Mouse (Mus musculus): ENCODE measurements around the gene Tepp. TPM values are rescaled to one million over a fixed set of nuclear protein-coding genes. Genes with fewer than 3 reads are reported as not detected.

The Tepp gene
- polyA plus RNA-seq, 1 experiment from 2014 or later, result 0.43 TPM

GRCm38 (mm10) chr8:95336363-95336762 is 26.0 kb downstream of the Tepp start:
- no peak overlapping the region for H3K27ac ChIP-seq (ENCODE audit: low read depth, low read length)
- H3K4me2 ChIP-seq (replicated peaks; ENCODE audit: low read depth, low read length), result no peak overlapping the region
- no peaks in the 10 kb centered on the region for H3K9me3 ChIP-seq (ENCODE audit: control insufficient read depth, low read length)
- no peak overlapping the region for H3K9ac ChIP-seq (ENCODE audit: low read depth, low read length)
- H3K4me1 ChIP-seq (ENCODE audit: control insufficient read depth, insufficient read depth, low read length), result peaks cover 4% of the 10 kb centered on the region; the same call in 1 of the 2 replicates
- no peaks in the 10 kb centered on the region for H3K27me3 ChIP-seq (ENCODE audit: control insufficient read depth, insufficient read depth, low read length)
- ATAC-seq (ENCODE audit: low FRiP score, low TSS enrichment), result no peak
- H3K4me3 ChIP-seq (ENCODE audit: low read length), result no peak overlapping the region
- H3K36me3 ChIP-seq (ENCODE audit: control insufficient read depth, insufficient read depth, low read length), result peaks cover 35% of the 10 kb centered on the region

GRCm38 (mm10) chr8:95341721-95342120 is 31.4 kb downstream of the Tepp start:
- no peak for ATAC-seq (ENCODE audit: low FRiP score, low TSS enrichment)
- 61% methylated on average over 5 of the region's 5 CpGs for WGBS
- peaks cover 37% of the 10 kb centered on the region for H3K36me3 ChIP-seq (ENCODE audit: control insufficient read depth, insufficient read depth, low read length)

GRCm38 (mm10) chr8:95344668-95345067 is 34.3 kb downstream of the Tepp start:
- no peak overlapping the region for H3K27ac ChIP-seq (ENCODE audit: low read depth, low read length)
- H3K4me1 ChIP-seq (ENCODE audit: control insufficient read depth, insufficient read depth, low read length), result peaks cover 4% of the 10 kb centered on the region; the same call in 1 of the 2 replicates
- no peaks in the 10 kb centered on the region for H3K9me3 ChIP-seq (ENCODE audit: control insufficient read depth, low read length)
- H3K4me2 ChIP-seq (replicated peaks; ENCODE audit: low read depth, low read length), result no peak overlapping the region
- ATAC-seq (ENCODE audit: low FRiP score, low TSS enrichment), result no peak
- peaks cover 22% of the 10 kb centered on the region; the same call in 1 of the 2 replicates for H3K36me3 ChIP-seq (ENCODE audit: control insufficient read depth, insufficient read depth, low read length)
- 79% methylated on average over 6 of the region's 6 CpGs for WGBS
- no peak overlapping the region for H3K4me3 ChIP-seq (ENCODE audit: low read length)
- H3K27me3 ChIP-seq (ENCODE audit: control insufficient read depth, insufficient read depth, low read length), result no peaks in the 10 kb centered on the region
- H3K9ac ChIP-seq (ENCODE audit: low read depth, low read length), result no peak overlapping the region

More at GRCm38 (mm10) chr8:95341721-95342120, 31.4 kb downstream of the Tepp start:
- no peak overlapping the region for H3K9ac ChIP-seq (ENCODE audit: low read depth, low read length)
- H3K27ac ChIP-seq (ENCODE audit: low read depth, low read length), result no peak overlapping the region
- no peak overlapping the region; the same call in 1 of the 2 replicates for H3K4me3 ChIP-seq (ENCODE audit: low read length)
- peaks cover under 1% of the 10 kb centered on the region; the same call in 1 of the 2 replicates for H3K4me1 ChIP-seq (ENCODE audit: control insufficient read depth, insufficient read depth, low read length)
- no peaks in the 10 kb centered on the region for H3K9me3 ChIP-seq (ENCODE audit: control insufficient read depth, low read length)
- no peak overlapping the region for H3K4me2 ChIP-seq (replicated peaks; ENCODE audit: low read depth, low read length)
- H3K27me3 ChIP-seq (ENCODE audit: control insufficient read depth, insufficient read depth, low read length), result no peaks in the 10 kb centered on the region

- Histone ChIP-seq H3K27me3 (ENCODE audit: control insufficient read depth, insufficient read depth, low read length) (no peaks in the 10 kb centered on the region), H3K27ac (ENCODE audit: low read depth, low read length) (no peak overlapping the region), H3K4me2 (replicated peaks; ENCODE audit: low read depth, low read length) (no peak overlapping the region), H3K4me1 (ENCODE audit: control insufficient read depth, insufficient read depth, low read length) (peaks cover 4% of the 10 kb centered on the region; the same call in 1 of the 2 replicates), H3K9me3 (ENCODE audit: control insufficient read depth, low read length) (no peaks in the 10 kb centered on the region), H3K36me3 (ENCODE audit: control insufficient read depth, insufficient read depth, low read length) (peaks cover 12% of the 10 kb centered on the region; the same call in 1 of the 2 replicates), H3K9ac (ENCODE audit: low read depth, low read length) (no peak overlapping the region), H3K4me3 (ENCODE audit: low read length) (no peak overlapping the region)
- 13% methylated on average over 8 of the region's 8 CpGs for WGBS
- ATAC-seq (ENCODE audit: low FRiP score, low TSS enrichment), result peak; percentile 72
These were observed 36.5 kb downstream of the Tepp start for GRCm38 (mm10) chr8:95346643-95347545.

GRCm38 (mm10) chr8:95348356-95348755 is 38.0 kb downstream of the Tepp start:
- H3K9me3 ChIP-seq (ENCODE audit: control insufficient read depth, low read length), result no peaks in the 10 kb centered on the region
- ATAC-seq (ENCODE audit: low FRiP score, low TSS enrichment), result no peak
- peaks cover 3% of the 10 kb centered on the region; the same call in 1 of the 2 replicates for H3K27me3 ChIP-seq (ENCODE audit: control insufficient read depth, insufficient read depth, low read length)
- no peak overlapping the region for H3K4me3 ChIP-seq (ENCODE audit: low read length)
- peaks cover 7% of the 10 kb centered on the region; the same call in 1 of the 2 replicates for H3K4me1 ChIP-seq (ENCODE audit: control insufficient read depth, insufficient read depth, low read length)
- 94% methylated on average over 2 of the region's 2 CpGs for WGBS
- H3K9ac ChIP-seq (ENCODE audit: low read depth, low read length), result no peak overlapping the region
- no peak overlapping the region for H3K4me2 ChIP-seq (replicated peaks; ENCODE audit: low read depth, low read length)
- H3K36me3 ChIP-seq (ENCODE audit: control insufficient read depth, insufficient read depth, low read length), result peaks cover 6% of the 10 kb centered on the region; the same call in 1 of the 2 replicates
- H3K27ac ChIP-seq (ENCODE audit: low read depth, low read length), result no peak overlapping the region

- Histone ChIP-seq H3K36me3 (ENCODE audit: control insufficient read depth, insufficient read depth, low read length) (peaks cover 3% of the 10 kb centered on the region; the same call in 1 of the 2 replicates), H3K9me3 (ENCODE audit: control insufficient read depth, low read length) (no peaks in the 10 kb centered on the region), H3K27ac (ENCODE audit: low read depth, low read length) (no peak overlapping the region), H3K9ac (ENCODE audit: low read depth, low read length) (no peak overlapping the region), H3K27me3 (ENCODE audit: control insufficient read depth, insufficient read depth, low read length) (peaks cover 5% of the 10 kb centered on the region; the same call in 1 of the 2 replicates), H3K4me3 (ENCODE audit: low read length) (no peak overlapping the region), H3K4me2 (replicated peaks; ENCODE audit: low read depth, low read length) (no peak overlapping the region), H3K4me1 (ENCODE audit: control insufficient read depth, insufficient read depth, low read length) (peaks cover 12% of the 10 kb centered on the region)
- WGBS, result 67% methylated on average over 19 of the region's 19 CpGs
- no peak for ATAC-seq (ENCODE audit: low FRiP score, low TSS enrichment)
These were observed 38.7 kb downstream of the Tepp start for GRCm38 (mm10) chr8:95348811-95349630.

GRCm38 (mm10) chr8:95351461-95351860 is 41.1 kb downstream of the Tepp start:
- peak overlapping the region; percentile 80 for H3K4me3 ChIP-seq (ENCODE audit: low read length)
- peak overlapping the region; percentile 99 for H3K4me2 ChIP-seq (replicated peaks; ENCODE audit: low read depth, low read length)
- no peaks in the 10 kb centered on the region for H3K36me3 ChIP-seq (ENCODE audit: control insufficient read depth, insufficient read depth, low read length)
- H3K27me3 ChIP-seq (ENCODE audit: control insufficient read depth, insufficient read depth, low read length), result peaks cover 5% of the 10 kb centered on the region; the same call in 1 of the 2 replicates
- peaks cover 12% of the 10 kb centered on the region for H3K4me1 ChIP-seq (ENCODE audit: control insufficient read depth, insufficient read depth, low read length)
- no peak overlapping the region for H3K9ac ChIP-seq (ENCODE audit: low read depth, low read length)
- no peak overlapping the region for H3K27ac ChIP-seq (ENCODE audit: low read depth, low read length)
- H3K9me3 ChIP-seq (ENCODE audit: control insufficient read depth, low read length), result no peaks in the 10 kb centered on the region
- 2% methylated on average over 15 of the region's 15 CpGs for WGBS
- ATAC-seq (ENCODE audit: low FRiP score, low TSS enrichment), result peak; percentile 25; the same call in 1 of the 2 replicates

- H3K4me3 ChIP-seq (ENCODE audit: low read length), result peak within 1 kb of the TSS; percentile 80
- H3K9ac ChIP-seq (ENCODE audit: low read depth, low read length), result peak within 1 kb of the TSS; percentile 83
- H3K9me3 ChIP-seq (ENCODE audit: control insufficient read depth, low read length), result no peaks in the 10 kb centered on the region
- H3K27me3 ChIP-seq (ENCODE audit: control insufficient read depth, insufficient read depth, low read length), result peaks cover 5% of the 10 kb centered on the region; the same call in 1 of the 2 replicates
- no peaks in the 10 kb centered on the region for H3K36me3 ChIP-seq (ENCODE audit: control insufficient read depth, insufficient read depth, low read length)
- under 1% methylated on average over 62 of the region's 80 CpGs for WGBS
- peak; percentile 81 for ATAC-seq (ENCODE audit: low FRiP score, low TSS enrichment)
- peak within 1 kb of the TSS; percentile 99 for H3K4me2 ChIP-seq (replicated peaks; ENCODE audit: low read depth, low read length)
- peak within 1 kb of the TSS; percentile 65 for H3K27ac ChIP-seq (ENCODE audit: low read depth, low read length)
- peaks cover 7% of the 10 kb centered on the region; the same call in 1 of the 2 replicates for H3K4me1 ChIP-seq (ENCODE audit: control insufficient read depth, insufficient read depth, low read length)
These were observed 41.9 kb downstream of the Tepp start, which contains the start of gene Mmp15 for GRCm38 (mm10) chr8:95352151-95352870. Gene Mmp15, plus strand, starts transcription at chr8:95352268.

All from kidney, embryonic 14.5 days (tissue).